Mouse (Mus musculus) heart, embryonic 12.5 days (tissue): ENCODE results near the gene Tmem37. TPM values are rescaled to one million over a fixed set of nuclear protein-coding genes. Genes with fewer than 3 reads are reported as not detected.
A peak's percentile ranks its signal among the peaks of the same experiment; 100 is the strongest.

ENCODE experiments used
- ATAC-seq: fragments of 200-750 bp; cut with Nextera tagmentation; 2 replicates; pipeline ENCODE4 v1.8.0; 2017; ENCODE audit warnings: moderate TSS enrichment, moderate library complexity; ENCODE audit not compliant: insufficient number of reproducible peaks, low FRiP score
- H3K27ac ChIP-seq: fragments of 300-500 bp; sonication (generic); 2 replicates; pipeline ENCODE4 v1.5.1; 2016; ENCODE audit warnings: mild to moderate bottlenecking, moderate library complexity; ENCODE audit not compliant: poor library complexity, severe bottlenecking
- H3K27me3 ChIP-seq: fragments of 300-500 bp; sonication (generic); replicated peaks from 2 replicates; pipeline ENCODE4 v1.6.1; 2016; ENCODE audit warnings: mild to moderate bottlenecking, moderate library complexity
- H3K36me3 ChIP-seq: fragments of 300-500 bp; sonication (generic); 2 replicates; pipeline ENCODE4 v1.6.1; 2016; ENCODE audit warnings: mild to moderate bottlenecking, moderate library complexity
- H3K4me1 ChIP-seq: fragments of 300-500 bp; sonication (generic); replicated peaks from 2 replicates; pipeline ENCODE4 v1.6.1; 2016; ENCODE audit warnings: mild to moderate bottlenecking
- H3K4me2 ChIP-seq: fragments of 300-500 bp; sonication (generic); 2 replicates; pipeline ENCODE4 v1.6.1; 2016; ENCODE audit warnings: mild to moderate bottlenecking, moderate library complexity
- H3K4me3 ChIP-seq: fragments of 300-500 bp; sonication (generic); 2 replicates; pipeline ENCODE4 v1.5.1; 2016; ENCODE audit warnings: mild to moderate bottlenecking
- H3K9ac ChIP-seq: fragments of 300-500 bp; sonication (generic); 2 replicates; pipeline ENCODE4 v1.6.1; 2016; ENCODE audit warnings: mild to moderate bottlenecking, moderate library complexity
- H3K9me3 ChIP-seq: fragments of 300-500 bp; sonication (generic); replicated peaks from 2 replicates; pipeline ENCODE4 v1.6.1; 2016; ENCODE audit warnings: mild to moderate bottlenecking, moderate library complexity
- WGBS: fragments of 180-500 bp; shearing (Covaris S2); methylation state at CpG from one replicate; pipeline ENCODE4 v1.1.7; 2016; 5-methylcytosine and 5-hydroxymethylcytosine counted together
- polyA plus RNA-seq: library from polyadenylated mRNA; unstranded; fragments of >200 nt; fragmentation: Nextera tagmentation; extraction: Ambion mirVana; gene quantifications from 2 replicates; pipeline ENCODE4 v1.2.1, GENCODE M21; 2016

Gene Tmem37
- polyA plus RNA-seq, 1 experiment from 2014 or later = 14.3 TPM

DNA sequence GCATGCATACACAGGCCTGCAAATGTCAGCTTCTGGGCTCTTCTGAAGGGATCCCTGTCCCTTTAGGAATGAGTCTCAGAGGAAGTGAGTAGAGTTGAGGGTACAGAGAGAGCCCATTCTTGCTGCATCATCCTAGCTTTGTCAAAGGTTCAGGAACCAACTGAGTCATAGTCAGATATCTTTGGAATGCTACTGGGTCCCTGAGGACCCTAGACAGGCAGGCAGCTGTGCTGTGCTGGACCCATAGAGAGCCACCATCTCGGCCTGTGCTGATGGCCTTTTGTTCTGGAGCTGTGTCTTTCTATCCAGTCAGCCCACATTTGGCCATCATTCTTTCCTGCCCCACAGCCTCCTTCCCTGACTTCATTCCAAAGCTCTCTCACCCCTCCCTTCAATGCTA lies 39.1 kb downstream of the Tmem37 start:
- 59% methylated on average over 1 of the region's 1 CpGs for WGBS
- ATAC-seq = no peak
- 0 out of 2 replicates have a peak, but pooled peaks cover 3% of the 10 kb centered on the region for H3K27me3 ChIP-seq
- no peak overlapping the region for H3K27ac ChIP-seq
- peaks cover 10% of the 10 kb centered on the region; the same call in 1 of the 2 replicates for H3K4me1 ChIP-seq
- no peaks in the 10 kb centered on the region for H3K9me3 ChIP-seq
- H3K9ac ChIP-seq = no peak overlapping the region
- no peak overlapping the region for H3K4me3 ChIP-seq
- no peak overlapping the region for H3K4me2 ChIP-seq
- no peaks in the 10 kb centered on the region for H3K36me3 ChIP-seq

DNA sequence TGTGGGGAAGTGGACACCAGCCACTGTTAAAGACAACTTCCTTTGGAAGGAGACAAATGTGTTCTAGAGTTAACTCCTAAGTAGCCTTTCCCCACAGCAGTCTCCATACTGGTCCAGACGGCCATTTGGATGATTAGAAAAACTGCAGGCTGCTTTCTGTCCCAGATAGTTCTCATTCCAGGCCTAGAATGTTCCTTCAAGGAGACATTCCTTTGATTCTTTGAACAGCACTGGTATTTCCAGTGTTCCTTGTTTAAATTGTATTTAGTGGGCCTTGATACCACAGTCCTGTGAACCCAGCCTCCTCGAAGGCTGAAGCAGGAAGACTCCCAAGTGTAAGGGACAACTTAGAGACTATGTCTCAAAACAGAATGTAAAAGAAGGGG lies 40.4 kb downstream of the Tmem37 start:
- 0 out of 2 replicates have a peak, but pooled peaks cover 3% of the 10 kb centered on the region for H3K27me3 ChIP-seq

DNA sequence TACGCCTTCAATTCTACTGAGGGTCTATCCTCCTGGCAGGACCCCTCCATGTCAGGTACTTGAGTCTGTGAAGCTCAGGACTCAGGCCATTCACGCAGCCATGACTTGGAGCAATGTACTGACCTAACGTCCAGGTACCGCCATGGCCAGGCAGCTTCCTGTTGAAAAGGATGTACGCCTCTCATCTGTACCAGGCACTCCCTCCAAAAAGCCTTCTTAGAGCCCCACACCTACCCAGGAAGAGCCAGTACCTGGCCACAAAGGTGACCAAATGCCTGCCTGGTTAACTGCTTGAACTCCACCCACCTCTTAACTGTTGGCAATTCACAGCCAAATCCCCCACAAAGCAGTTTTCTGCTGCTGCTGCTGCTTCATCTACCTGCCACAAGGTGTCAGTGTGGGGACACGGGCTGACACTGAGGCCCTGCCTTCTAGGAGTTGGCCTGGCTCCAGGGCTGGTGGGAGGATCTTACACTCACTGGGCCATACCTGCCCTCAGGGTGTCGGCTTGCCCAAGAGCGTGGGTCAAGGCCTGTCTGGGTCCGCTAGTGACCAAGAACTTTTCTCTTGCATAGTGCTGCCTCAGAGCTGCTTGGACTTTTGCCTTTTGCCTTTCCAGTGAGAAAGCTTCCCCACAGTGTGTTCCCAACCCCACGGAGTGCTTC lies 40.9 kb downstream of the Tmem37 start:
- Histone ChIP-seq H3K27ac (no peak overlapping the region), H3K9ac (no peak overlapping the region), H3K4me1 (peaks cover 11% of the 10 kb centered on the region; the same call in 1 of the 2 replicates), H3K4me3 (no peak overlapping the region), H3K36me3 (no peaks in the 10 kb centered on the region), H3K9me3 (no peaks in the 10 kb centered on the region), H3K27me3 (0 out of 2 replicates have a peak, but pooled peaks cover 3% of the 10 kb centered on the region), H3K4me2 (no peak overlapping the region)
- peak; percentile 68; the same call in 1 of the 2 replicates for ATAC-seq
- 41% methylated on average over 10 of the region's 10 CpGs for WGBS

More for the DNA sequence above, 40.4 kb downstream of the Tmem37 start:
- 58% methylated on average over 2 of the region's 2 CpGs for WGBS
- Histone ChIP-seq H3K9ac (no peak overlapping the region), H3K36me3 (no peaks in the 10 kb centered on the region), H3K4me1 (peaks cover 10% of the 10 kb centered on the region; the same call in 1 of the 2 replicates), H3K4me3 (no peak overlapping the region), H3K27ac (no peak overlapping the region), H3K9me3 (no peaks in the 10 kb centered on the region), H3K4me2 (no peak overlapping the region)
- ATAC-seq = no peak

DNA sequence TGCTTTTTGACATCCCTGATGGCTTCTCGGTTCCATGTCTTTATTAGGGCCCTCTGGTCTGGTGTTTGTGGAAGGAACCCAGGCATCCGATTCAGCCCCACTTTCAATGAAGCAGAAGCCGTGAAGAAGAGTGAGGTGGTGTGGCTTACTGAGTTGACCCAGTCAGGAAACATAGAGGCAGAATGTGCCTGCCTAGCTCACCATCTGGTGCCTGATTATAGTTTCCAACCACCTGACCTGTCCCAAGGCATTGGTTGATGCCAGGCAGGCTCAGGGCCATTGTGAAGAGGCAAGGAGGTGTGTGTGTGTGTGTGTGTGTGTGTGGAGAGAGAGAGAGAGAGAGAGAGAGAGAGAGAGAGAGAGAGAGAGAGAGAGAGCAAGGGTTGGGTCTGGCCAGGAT lies 43.4 kb downstream of the Tmem37 start:
- Histone ChIP-seq H3K9me3 (no peaks in the 10 kb centered on the region), H3K4me3 (no peak overlapping the region), H3K4me2 (no peak overlapping the region), H3K4me1 (peaks cover 12% of the 10 kb centered on the region; the same call in 1 of the 2 replicates), H3K27ac (no peak overlapping the region), H3K27me3 (0 out of 2 replicates have a peak, but pooled peaks cover 3% of the 10 kb centered on the region), H3K9ac (no peak overlapping the region), H3K36me3 (no peaks in the 10 kb centered on the region)
- ATAC-seq = no peak
- WGBS = 66% methylated on average over 3 of the region's 3 CpGs

DNA sequence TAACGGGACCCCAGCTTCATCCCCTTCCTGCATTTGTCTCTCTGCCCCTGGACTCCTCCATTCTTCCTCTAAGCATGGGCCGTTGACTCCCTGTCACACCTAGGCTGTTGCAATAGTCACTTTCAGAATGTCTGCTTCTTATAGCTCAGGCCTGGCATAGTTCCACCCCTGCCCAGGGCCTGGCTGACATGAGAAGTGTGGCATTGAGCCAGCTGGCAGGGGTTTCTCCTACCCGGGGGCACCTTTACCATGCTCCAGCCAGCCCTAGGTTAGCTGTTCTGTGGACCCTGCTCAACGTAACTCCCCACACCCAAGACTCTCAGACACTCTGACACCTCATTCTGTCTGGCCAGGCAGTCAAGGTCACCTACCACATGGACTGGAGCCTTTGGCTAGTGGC lies 46.2 kb downstream of the Tmem37 start:
- WGBS = 39% methylated on average over 4 of the region's 4 CpGs
- H3K4me2 ChIP-seq = no peak overlapping the region
- 0 out of 2 replicates have a peak, but pooled peaks cover 3% of the 10 kb centered on the region for H3K27me3 ChIP-seq
- H3K27ac ChIP-seq = no peak overlapping the region
- H3K9me3 ChIP-seq = no peaks in the 10 kb centered on the region
- no peak for ATAC-seq
- no peak overlapping the region for H3K4me3 ChIP-seq
- no peaks in the 10 kb centered on the region for H3K36me3 ChIP-seq
- no peak overlapping the region for H3K9ac ChIP-seq
- peaks cover 23% of the 10 kb centered on the region for H3K4me1 ChIP-seq

DNA sequence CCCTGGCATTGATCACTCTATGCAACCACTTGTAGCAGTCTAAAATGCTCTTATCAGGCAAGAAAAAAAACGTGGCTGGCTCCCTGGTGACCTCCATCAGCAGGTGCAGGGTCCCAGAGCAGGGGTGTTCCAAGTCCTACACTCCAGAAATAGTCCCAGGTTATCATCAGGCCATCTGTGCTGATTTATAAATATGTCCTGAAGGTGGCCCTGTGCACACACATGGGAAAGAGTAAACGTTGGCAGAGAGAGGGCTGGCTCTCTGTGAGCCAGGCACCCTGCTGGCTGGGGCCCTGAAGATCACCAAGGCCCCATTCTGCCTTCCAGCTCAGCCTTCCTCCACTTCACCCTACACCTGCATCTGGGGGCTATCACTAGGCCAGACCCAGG lies 48.8 kb downstream of the Tmem37 start:
- Histone ChIP-seq H3K4me1 (peaks cover 23% of the 10 kb centered on the region), H3K4me3 (no peak overlapping the region), H3K4me2 (no peak overlapping the region), H3K27ac (peak overlapping the region; percentile 31), H3K27me3 (no peaks in the 10 kb centered on the region), H3K9me3 (no peaks in the 10 kb centered on the region), H3K9ac (no peak overlapping the region), H3K36me3 (no peaks in the 10 kb centered on the region)
- WGBS = 20% methylated on average over 2 of the region's 2 CpGs
- 0 out of 2 replicates have a peak, but pooled peaks have one; percentile 17 for ATAC-seq

DNA sequence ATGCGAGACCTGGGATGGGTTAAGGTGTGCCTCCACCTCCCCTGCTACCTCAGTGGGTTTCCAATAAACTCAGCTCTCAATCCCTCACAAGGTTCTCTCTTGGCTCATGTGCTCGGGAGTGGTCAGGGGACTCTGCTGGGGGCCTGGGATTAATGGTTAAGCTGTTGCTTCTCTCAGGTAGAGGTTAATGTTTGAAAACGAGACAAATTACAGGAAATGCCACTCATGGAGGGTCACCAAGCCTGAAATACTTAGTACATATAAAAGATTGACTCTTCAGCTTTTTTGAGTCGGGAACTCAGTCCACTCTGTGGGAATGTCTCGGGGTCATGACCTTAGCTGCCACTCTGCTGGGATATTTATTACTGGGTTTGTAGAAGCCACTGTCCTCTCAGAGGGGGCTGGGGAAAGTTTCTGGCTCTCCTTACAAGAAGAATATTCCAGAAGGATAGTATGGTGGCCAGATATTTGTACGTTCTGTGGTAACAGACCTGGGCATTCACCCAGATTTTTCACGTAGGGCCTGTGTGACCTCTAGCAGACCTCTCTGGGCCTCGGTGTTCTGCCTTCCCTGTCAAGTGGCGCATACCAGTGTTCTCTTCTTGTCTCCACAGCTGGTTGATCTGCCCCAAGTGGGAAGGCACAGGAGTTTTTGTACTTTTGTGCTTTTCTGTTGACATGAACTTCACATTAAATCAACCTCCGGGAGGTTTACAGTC lies 49.4 kb downstream of the Tmem37 start:
- Histone ChIP-seq H3K4me3 (no peak overlapping the region), H3K4me2 (no peak overlapping the region), H3K4me1 (peaks cover 23% of the 10 kb centered on the region), H3K9me3 (no peaks in the 10 kb centered on the region), H3K27me3 (no peaks in the 10 kb centered on the region), H3K27ac (peak overlapping the region; percentile 31), H3K9ac (no peak overlapping the region), H3K36me3 (no peaks in the 10 kb centered on the region)
- ATAC-seq = no peak
- 50% methylated on average over 10 of the region's 10 CpGs for whole genome bisulfite sequencing

DNA sequence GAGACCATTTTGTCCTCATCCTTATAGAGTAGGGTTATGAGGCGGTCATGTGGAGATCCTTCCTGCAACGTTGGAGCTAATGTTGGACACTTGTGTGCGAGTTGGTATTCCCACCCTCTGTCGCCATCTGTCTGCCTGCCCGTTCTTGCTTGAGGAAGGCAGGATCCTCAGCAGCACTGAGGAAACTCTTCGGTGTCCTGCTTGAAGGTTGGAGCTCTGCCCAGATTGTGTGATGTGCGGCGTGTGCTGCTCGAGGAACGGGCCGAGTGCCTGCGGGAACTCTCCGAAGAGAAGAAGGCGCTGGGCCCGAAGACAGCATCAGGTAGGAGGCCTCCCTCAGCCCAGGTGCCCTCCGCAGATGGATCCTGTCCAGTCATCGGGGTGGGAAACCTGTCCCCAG lies 51.9 kb downstream of the Tmem37 start:
- no peak overlapping the region for H3K4me3 ChIP-seq
- no peaks in the 10 kb centered on the region for H3K27me3 ChIP-seq
- no peak overlapping the region for H3K27ac ChIP-seq
- no peak overlapping the region for H3K4me2 ChIP-seq
- ATAC-seq = no peak; the same call in 1 of the 2 replicates
- no peak overlapping the region for H3K9ac ChIP-seq
- H3K36me3 ChIP-seq = no peaks in the 10 kb centered on the region
- no peaks in the 10 kb centered on the region for H3K9me3 ChIP-seq
- peaks cover 15% of the 10 kb centered on the region for H3K4me1 ChIP-seq
- WGBS = 86% methylated on average over 17 of the region's 17 CpGs

DNA sequence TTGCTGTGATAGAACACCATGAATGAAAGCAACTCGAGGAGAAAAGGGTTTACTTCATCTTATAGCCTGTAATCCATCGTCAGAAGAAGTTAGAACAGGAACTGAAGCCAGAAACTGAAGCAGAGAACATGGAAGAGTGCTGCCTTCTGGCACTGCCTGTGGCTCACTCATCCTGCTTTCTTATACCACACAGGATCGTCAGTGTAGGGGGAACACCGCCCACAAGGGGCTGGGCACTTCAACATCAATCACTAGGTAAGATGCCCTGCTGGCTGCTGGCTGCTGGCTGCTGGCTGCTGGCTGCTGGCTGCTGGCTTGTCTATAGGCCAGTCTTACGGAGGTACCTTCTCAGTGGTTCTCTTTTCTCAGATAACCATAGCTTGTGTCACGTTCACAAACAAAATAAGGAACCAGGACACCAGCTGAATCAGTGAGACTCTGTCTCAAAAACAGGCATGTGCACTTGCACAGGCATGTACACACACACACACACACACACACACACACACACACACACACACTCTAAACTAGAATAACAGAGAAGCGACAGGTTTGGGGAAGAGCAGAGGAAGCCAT lies 53.5 kb downstream of the Tmem37 start:
- H3K27ac ChIP-seq = no peak overlapping the region
- no peaks in the 10 kb centered on the region for H3K27me3 ChIP-seq
- H3K9me3 ChIP-seq = no peaks in the 10 kb centered on the region
- no peak overlapping the region for H3K9ac ChIP-seq
- H3K4me2 ChIP-seq = no peak overlapping the region
- 62% methylated on average over 7 of the region's 7 CpGs for WGBS
- no peaks in the 10 kb centered on the region for H3K36me3 ChIP-seq
- no peak overlapping the region for H3K4me3 ChIP-seq
- peaks cover 15% of the 10 kb centered on the region for H3K4me1 ChIP-seq
- no peak for ATAC-seq

DNA sequence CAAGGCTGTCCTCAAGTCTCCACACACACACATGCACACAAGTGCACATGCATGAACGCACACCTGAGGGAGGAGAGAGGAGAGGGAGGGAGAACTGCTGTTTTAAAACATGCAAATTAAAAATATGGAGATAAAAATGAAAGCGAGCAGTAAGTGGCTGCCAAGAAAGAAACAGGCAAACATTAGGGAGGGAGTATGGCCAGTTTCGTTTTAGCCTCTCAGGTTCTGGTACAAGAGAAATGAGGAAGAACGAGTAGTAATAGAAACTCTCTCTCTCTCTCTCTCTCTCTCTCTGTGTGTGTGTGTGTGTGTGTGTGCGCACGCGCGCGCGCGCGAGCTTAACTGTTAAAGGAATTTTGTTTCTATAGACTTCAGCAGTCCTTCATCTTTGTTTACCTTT lies 54.4 kb downstream of the Tmem37 start:
- Histone ChIP-seq H3K9me3 (no peaks in the 10 kb centered on the region), H3K4me2 (no peak overlapping the region), H3K9ac (no peak overlapping the region), H3K4me3 (no peak overlapping the region), H3K36me3 (no peaks in the 10 kb centered on the region), H3K4me1 (peaks cover 5% of the 10 kb centered on the region), H3K27ac (no peak overlapping the region), H3K27me3 (no peaks in the 10 kb centered on the region)
- WGBS = 88% methylated on average over 12 of the region's 12 CpGs
- no peak for ATAC-seq

DNA sequence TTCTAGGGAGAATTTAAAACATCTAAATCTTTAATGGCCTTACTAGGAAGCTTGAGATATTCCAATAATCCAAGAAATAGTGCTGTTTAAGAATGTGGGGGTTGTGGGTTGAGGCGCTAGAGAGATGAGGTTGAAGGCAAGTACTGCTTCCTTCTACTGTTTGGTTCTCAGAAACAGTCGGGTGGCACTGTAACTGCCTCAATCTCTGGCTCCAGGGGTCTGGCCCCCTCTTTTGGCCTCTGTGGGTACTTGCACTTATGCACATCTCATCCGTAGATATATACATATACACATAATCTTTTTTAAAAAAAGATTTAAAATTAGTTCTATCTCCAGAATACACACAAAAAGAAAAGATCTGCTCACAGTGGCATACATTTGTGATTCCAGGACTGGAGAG lies 55.0 kb downstream of the Tmem37 start:
- H3K27ac ChIP-seq = no peak overlapping the region
- 56% methylated on average over 3 of the region's 3 CpGs for WGBS
- no peaks in the 10 kb centered on the region for H3K36me3 ChIP-seq
- H3K4me3 ChIP-seq = no peak overlapping the region
- no peak for ATAC-seq
- H3K9ac ChIP-seq = no peak overlapping the region
- no peaks in the 10 kb centered on the region for H3K27me3 ChIP-seq
- no peaks in the 10 kb centered on the region for H3K9me3 ChIP-seq
- H3K4me1 ChIP-seq = no peaks in the 10 kb centered on the region
- no peak overlapping the region for H3K4me2 ChIP-seq
